Mouse (Mus musculus): Measurements from ENCODE around the gene Pnpla7. TPM values are rescaled to one million over a fixed set of nuclear protein-coding genes. Genes with fewer than 3 reads are reported as not detected.

Pnpla7 gene
- total and polyA plus RNA-seq, 3 experiments, result 5.2 to 38.6 (median 33.9) TPM

- ATAC-seq (ENCODE audit: extremely low read depth, insufficient number of reproducible peaks, low FRiP score, poor library complexity, severe bottlenecking), result no peak
- peaks cover 44% of the 10 kb centered on the region for H3K4me1 ChIP-seq (ENCODE audit: insufficient read depth, low read depth, low read length)
- DNase-seq (ENCODE audit: low spot score), result no peak
- H3K9me3 ChIP-seq (replicated peaks), result no peaks in the 10 kb centered on the region
- TF ChIP-seq GATA1 (IDR thresholded peaks at IDR 0.05; ENCODE audit: borderline replicate concordance, low read length), result no peak
- no peak for TF ChIP-seq TAL1 (conservative IDR thresholded peaks at IDR 0.05; ENCODE audit: low read depth, low read length)
- no peak for TF ChIP-seq CTCF (IDR thresholded peaks at IDR 0.05; ENCODE audit: low read depth, low read length)
- TF ChIP-seq POLR2AphosphoS5 (IDR thresholded peaks at IDR 0.05; ENCODE audit: insufficient replicate concordance, low read depth, low read length), result no peak
- no peak overlapping the region for H3K4me3 ChIP-seq (ENCODE audit: low read depth, low read length)
- no peaks in the 10 kb centered on the region for H3K36me3 ChIP-seq (replicated peaks)
- peaks cover 20% of the 10 kb centered on the region for H3K27me3 ChIP-seq (ENCODE audit: insufficient read depth, low read length)
Measured at GRCm38 (mm10) chr2:25099703-25100102, 123.9 kb downstream of the Pnpla7 start.

Other genes starting within 250 kb of the Pnpla7 start
- gene Cacna1b, start 212.9 kb upstream of the Pnpla7 start, total RNA-seq (2014; fragmentation: Nextera tagmentation), result not detected in 2 replicates
- under 0.01 TPM in 2 replicates for gene Cacna1b, start 212.9 kb upstream of the Pnpla7 start, total RNA-seq (2017)
- gene Cacna1b, start 212.9 kb upstream of the Pnpla7 start, polyA plus RNA-seq (2012), result not detected in 2 replicates
- 59.0 and 94.7 TPM in 2 replicates for gene Ehmt1, start 56.4 kb upstream of the Pnpla7 start, total RNA-seq (2014; fragmentation: Nextera tagmentation)
- 38.4 and 71.5 TPM in 2 replicates for gene Ehmt1, start 56.4 kb upstream of the Pnpla7 start, total RNA-seq (2017)
- 81.8 and 85.4 TPM in 2 replicates for gene Ehmt1, start 56.4 kb upstream of the Pnpla7 start, polyA plus RNA-seq (2012)
- gene Arrdc1, start 40.8 kb upstream of the Pnpla7 start, total RNA-seq (2014; fragmentation: Nextera tagmentation), result 21.8 and 41.1 TPM in 2 replicates
- gene Arrdc1, start 40.8 kb upstream of the Pnpla7 start, total RNA-seq (2017), result 51.1 and 69.4 TPM in 2 replicates
- 45.7 and 51.6 TPM in 2 replicates for gene Arrdc1, start 40.8 kb upstream of the Pnpla7 start, polyA plus RNA-seq (2012)
- 14.8 and 18.0 TPM in 2 replicates for gene Zmynd19, start 26.2 kb upstream of the Pnpla7 start, total RNA-seq (2014; fragmentation: Nextera tagmentation)
- 23.5 and 37.0 TPM in 2 replicates for gene Zmynd19, start 26.2 kb upstream of the Pnpla7 start, total RNA-seq (2017)
- gene Zmynd19, start 26.2 kb upstream of the Pnpla7 start, polyA plus RNA-seq (2012), result 19.8 and 21.2 TPM in 2 replicates
- 22.0 and 25.6 TPM in 2 replicates for gene Dph7, start 13.6 kb upstream of the Pnpla7 start, total RNA-seq (2014; fragmentation: Nextera tagmentation)
- gene Dph7, start 13.6 kb upstream of the Pnpla7 start, total RNA-seq (2017), result 19.8 and 25.1 TPM in 2 replicates
- 25.1 and 29.4 TPM in 2 replicates for gene Dph7, start 13.6 kb upstream of the Pnpla7 start, polyA plus RNA-seq (2012)
- gene Mrpl41, start 935 bp upstream of the Pnpla7 start, total RNA-seq (2014; fragmentation: Nextera tagmentation), result 41.6 and 51.5 TPM in 2 replicates
- 128 and 162 TPM in 2 replicates for gene Mrpl41, start 935 bp upstream of the Pnpla7 start, total RNA-seq (2017)
- gene Mrpl41, start 935 bp upstream of the Pnpla7 start, polyA plus RNA-seq (2012), result 25.0 and 55.2 TPM in 2 replicates
- gene Nsmf, start 78.3 kb downstream of the Pnpla7 start, total RNA-seq (2014; fragmentation: Nextera tagmentation), result 28.5 and 36.4 TPM in 2 replicates
- gene Nsmf, start 78.3 kb downstream of the Pnpla7 start, total RNA-seq (2017), result 30.6 and 30.9 TPM in 2 replicates
- 29.5 and 29.7 TPM in 2 replicates for gene Nsmf, start 78.3 kb downstream of the Pnpla7 start, polyA plus RNA-seq (2012)
- gene Entpd8, start 104.3 kb downstream of the Pnpla7 start, total RNA-seq (2014; fragmentation: Nextera tagmentation), result not detected in 2 replicates
- not detected in 2 replicates for gene Entpd8, start 104.3 kb downstream of the Pnpla7 start, total RNA-seq (2017)
- not detected in 2 replicates for gene Entpd8, start 104.3 kb downstream of the Pnpla7 start, polyA plus RNA-seq (2012)
- not detected in 2 replicates for gene Noxa1, start 119.1 kb downstream of the Pnpla7 start, total RNA-seq (2014; fragmentation: Nextera tagmentation)
- 0.27 and 0.46 TPM in 2 replicates for gene Noxa1, start 119.1 kb downstream of the Pnpla7 start, total RNA-seq (2017)
- 0.08 and 0.12 TPM in 2 replicates for gene Noxa1, start 119.1 kb downstream of the Pnpla7 start, polyA plus RNA-seq (2012)
- gene Nrarp, start 204.7 kb downstream of the Pnpla7 start, total RNA-seq (2014; fragmentation: Nextera tagmentation), result not detected in 2 replicates
- gene Nrarp, start 204.7 kb downstream of the Pnpla7 start, total RNA-seq (2017), result 0.16 TPM in 1 of 2 replicates, not detected in the other
- gene Nrarp, start 204.7 kb downstream of the Pnpla7 start, polyA plus RNA-seq (2012), result not detected in 2 replicates
- 13.3 and 17.2 TPM in 2 replicates for gene Tor4a, start 220.9 kb downstream of the Pnpla7 start, total RNA-seq (2014; fragmentation: Nextera tagmentation)
- 33.2 and 33.8 TPM in 2 replicates for gene Tor4a, start 220.9 kb downstream of the Pnpla7 start, total RNA-seq (2017)
- 10.8 and 12.3 TPM in 2 replicates for gene Tor4a, start 220.9 kb downstream of the Pnpla7 start, polyA plus RNA-seq (2012)
- 30.6 and 80.7 TPM in 2 replicates for gene Nelfb, start 235.5 kb downstream of the Pnpla7 start, total RNA-seq (2014; fragmentation: Nextera tagmentation)
- gene Nelfb, start 235.5 kb downstream of the Pnpla7 start, total RNA-seq (2017), result 54.6 and 60.9 TPM in 2 replicates
- 26.9 and 27.0 TPM in 2 replicates for gene Nelfb, start 235.5 kb downstream of the Pnpla7 start, polyA plus RNA-seq (2012)
- not detected in 2 replicates for gene Stpg3, start 238.6 kb downstream of the Pnpla7 start, total RNA-seq (2014; fragmentation: Nextera tagmentation)
- gene Stpg3, start 238.6 kb downstream of the Pnpla7 start, total RNA-seq (2017), result not detected in 2 replicates
- gene Stpg3, start 238.6 kb downstream of the Pnpla7 start, polyA plus RNA-seq (2012), result not detected in 2 replicates
- gene Fam166a, start 242.7 kb downstream of the Pnpla7 start, total RNA-seq (2014; fragmentation: Nextera tagmentation), result not detected in 2 replicates
- not detected in 2 replicates for gene Fam166a, start 242.7 kb downstream of the Pnpla7 start, total RNA-seq (2017)
- 0.20 TPM in 1 of 2 replicates, not detected in the other for gene Fam166a, start 242.7 kb downstream of the Pnpla7 start, polyA plus RNA-seq (2012)
- 367 and 427 TPM in 2 replicates for gene Tubb4b, start 248.7 kb downstream of the Pnpla7 start, total RNA-seq (2014; fragmentation: Nextera tagmentation)
- gene Tubb4b, start 248.7 kb downstream of the Pnpla7 start, total RNA-seq (2017), result 799 and 1,022 TPM in 2 replicates
- 414 and 639 TPM in 2 replicates for gene Tubb4b, start 248.7 kb downstream of the Pnpla7 start, polyA plus RNA-seq (2012)

All from G1E (cell line).